Mouse (Mus musculus) left cerebral cortex, postnatal 36 days (tissue): ENCODE data around the gene Sel1l3. TPM values are rescaled to one million over a fixed set of nuclear protein-coding genes. Genes with fewer than 3 reads are reported as not detected.

ENCODE experiments used
- DNase-seq, 2 experiments: peaks; one replicate each; pipeline ENCODE4 v3.0.0; 2021 to 2022; ENCODE audit warnings: low spot score in 2 of 2, mixed read lengths in 1 of 2
- intact Hi-C: fragments of 180-260 bp; cut with DNase I; formaldehyde crosslinking; loops from one replicate; pipeline ENCODE4 v1.15.1; 2025
- total RNA-seq, 2 experiments: library from RNA; stranded (reverse); gene quantifications; 2 replicates each; pipeline ENCODE4 v1.2.3; 2021

Gene Sel1l3
- total RNA-seq, 2 experiments from 2014 or later: 63.4 to 74.2 TPM

GRCm38 (mm10) chr5:53179965-53180364 lies 33.8 kb downstream of the Sel1l3 start:
- intact Hi-C loops: no loop called here

GRCm38 (mm10) chr5:53176703-53177102 lies 37.0 kb downstream of the Sel1l3 start:
- intact Hi-C loops: no loop called here
- DNase-seq: no peak

More at GRCm38 (mm10) chr5:53179965-53180364, 33.8 kb downstream of the Sel1l3 start:
- DNase-seq: no peak

- intact Hi-C loops: no loop called here
- DNase-seq: no peak
These were observed 37.7 kb downstream of the Sel1l3 start for GRCm38 (mm10) chr5:53176075-53176474.

- DNase-seq: no peak
These were observed 38.5 kb downstream of the Sel1l3 start for GRCm38 (mm10) chr5:53175195-53175594.

GRCm38 (mm10) chr5:53174461-53174860 lies 39.3 kb downstream of the Sel1l3 start:
- intact Hi-C loops: no loop called here
- DNase-seq: no peak

More at GRCm38 (mm10) chr5:53175195-53175594, 38.5 kb downstream of the Sel1l3 start:
- intact Hi-C loops: no loop called here

- intact Hi-C loops: no loop called here
These were observed 40.8 kb downstream of the Sel1l3 start for GRCm38 (mm10) chr5:53172908-53173307.

GRCm38 (mm10) chr5:53172256-53172636 lies 41.5 kb downstream of the Sel1l3 start:
- intact Hi-C loops: no loop called here
- no peak for DNase-seq

More at GRCm38 (mm10) chr5:53172908-53173307, 40.8 kb downstream of the Sel1l3 start:
- no peak for DNase-seq

GRCm38 (mm10) chr5:53171611-53172255 lies 42.0 kb downstream of the Sel1l3 start:
- DNase-seq: no peak
- intact Hi-C loops: no loop called here

GRCm38 (mm10) chr5:53167564-53167963 lies 46.2 kb downstream of the Sel1l3 start:
- intact Hi-C loops: no loop called here
- DNase-seq: peak in 1 of 2 experiments; percentile 50

GRCm38 (mm10) chr5:53165672-53166071 lies 48.1 kb downstream of the Sel1l3 start:
- intact Hi-C loops: no loop called here
- no peak for DNase-seq

GRCm38 (mm10) chr5:53162436-53162835 lies 51.3 kb downstream of the Sel1l3 start:
- peak; percentile 71 to 78 for DNase-seq
- intact Hi-C loops: no loop called here

GRCm38 (mm10) chr5:53161506-53162186 lies 52.1 kb downstream of the Sel1l3 start:
- no peak for DNase-seq
- intact Hi-C loops: no loop called here

GRCm38 (mm10) chr5:53160207-53160606 lies 53.5 kb downstream of the Sel1l3 start:
- intact Hi-C loops: no loop called here
- no peak for DNase-seq

- no peak for DNase-seq
- intact Hi-C loops: no loop called here
These were observed 54.1 kb downstream of the Sel1l3 start for GRCm38 (mm10) chr5:53159631-53160030.

- DNase-seq: no peak
- intact Hi-C loops: no loop called here
These were observed 54.6 kb downstream of the Sel1l3 start for GRCm38 (mm10) chr5:53159166-53159565.

GRCm38 (mm10) chr5:53155985-53156679 lies 57.6 kb downstream of the Sel1l3 start:
- intact Hi-C loops: no loop called here
- DNase-seq: peak; percentile 61 to 62

- DNase-seq: peak in 1 of 2 experiments; percentile 62
- intact Hi-C loops: no loop called here
These were observed 59.2 kb downstream of the Sel1l3 start for GRCm38 (mm10) chr5:53154501-53154900.

- intact Hi-C loops: no loop called here
These were observed 59.6 kb downstream of the Sel1l3 start for GRCm38 (mm10) chr5:53154078-53154477.

GRCm38 (mm10) chr5:53153144-53153543 lies 60.6 kb downstream of the Sel1l3 start:
- intact Hi-C loops: no loop called here
- DNase-seq: no peak

More at GRCm38 (mm10) chr5:53154078-53154477, 59.6 kb downstream of the Sel1l3 start:
- no peak for DNase-seq

GRCm38 (mm10) chr5:53151379-53151960 lies 62.3 kb downstream of the Sel1l3 start:
- DNase-seq: no peak
- intact Hi-C loops: no loop called here
